Mouse (Mus musculus): ENCODE results near the gene Cntn3. TPM values are rescaled to one million over a fixed set of nuclear protein-coding genes. Genes with fewer than 3 reads are reported as not detected.

Cntn3 gene
- polyA plus RNA-seq, 1 experiment = 0.15 TPM

DNA sequence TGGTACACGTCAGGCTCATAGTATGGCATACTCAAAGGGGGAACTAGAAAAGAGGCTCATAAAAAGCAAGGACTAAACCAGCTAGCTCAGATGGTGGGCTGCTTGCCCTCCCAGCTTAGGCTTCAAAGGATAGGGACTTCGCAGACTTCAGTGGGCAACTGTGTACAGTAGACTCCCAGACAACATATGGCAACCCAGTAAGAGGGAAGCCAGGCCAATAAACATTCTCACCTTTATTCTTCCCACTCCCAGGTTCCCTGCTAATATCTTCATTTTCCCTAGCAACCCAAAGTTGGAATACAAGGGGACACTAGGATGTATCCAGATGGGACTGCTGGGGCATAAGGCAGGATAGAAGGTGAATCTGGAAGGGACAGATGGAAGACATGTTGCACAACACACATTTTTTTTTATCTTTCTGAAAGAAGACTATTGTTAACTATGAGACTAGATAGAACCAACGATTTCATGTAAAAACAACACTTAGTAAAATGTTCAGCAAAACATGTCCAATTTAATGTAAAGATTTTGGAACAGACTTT lies 209.5 kb downstream of the Cntn3 start:
- H3K27ac ChIP-seq (ENCODE audit: control insufficient read depth, insufficient read depth, low read depth, low read length) = no peak overlapping the region
- TF ChIP-seq CTCF (IDR thresholded peaks at IDR 0.05; ENCODE audit: control insufficient read depth, insufficient read depth, insufficient replicate concordance, low read depth, low read length) (no peak), POLR2A (IDR thresholded peaks at IDR 0.05; ENCODE audit: control insufficient read depth, low read depth, low read length) (no peak)

GRCm38 (mm10) chr6:102332144-102332543 lies 240.8 kb downstream of the Cntn3 start:
- H3K27ac ChIP-seq (ENCODE audit: control insufficient read depth, insufficient read depth, low read depth, low read length) = no peak overlapping the region
- no peaks in the 10 kb centered on the region for H3K36me3 ChIP-seq (ENCODE audit: control insufficient read depth, insufficient read depth, low read length)
- TF ChIP-seq POLR2A (IDR thresholded peaks at IDR 0.05; ENCODE audit: control insufficient read depth, low read depth, low read length) = no peak
- no peak for TF ChIP-seq CTCF (IDR thresholded peaks at IDR 0.05; ENCODE audit: control insufficient read depth, insufficient read depth, insufficient replicate concordance, low read depth, low read length)
- no peaks in the 10 kb centered on the region for H3K27me3 ChIP-seq (ENCODE audit: control insufficient read depth, insufficient read depth, low read length)
- H3K4me1 ChIP-seq (ENCODE audit: control insufficient read depth, insufficient read depth, low read length) = no peaks in the 10 kb centered on the region
- H3K4me3 ChIP-seq (ENCODE audit: control insufficient read depth, low read depth, low read length) = no peak overlapping the region

More for the DNA sequence above, 209.5 kb downstream of the Cntn3 start:
- H3K4me3 ChIP-seq (ENCODE audit: control insufficient read depth, low read depth, low read length) = no peak overlapping the region
- no peaks in the 10 kb centered on the region for H3K27me3 ChIP-seq (ENCODE audit: control insufficient read depth, insufficient read depth, low read length)
- H3K4me1 ChIP-seq (ENCODE audit: control insufficient read depth, insufficient read depth, low read length) = no peaks in the 10 kb centered on the region
- H3K36me3 ChIP-seq (ENCODE audit: control insufficient read depth, insufficient read depth, low read length) = no peaks in the 10 kb centered on the region

GRCm38 (mm10) chr6:102326711-102327110 lies 246.2 kb downstream of the Cntn3 start:
- TF ChIP-seq CTCF (IDR thresholded peaks at IDR 0.05; ENCODE audit: control insufficient read depth, insufficient read depth, insufficient replicate concordance, low read depth, low read length) = no peak
- TF ChIP-seq POLR2A (IDR thresholded peaks at IDR 0.05; ENCODE audit: control insufficient read depth, low read depth, low read length) = no peak
- H3K27ac ChIP-seq (ENCODE audit: control insufficient read depth, insufficient read depth, low read depth, low read length) = no peak overlapping the region
- H3K4me3 ChIP-seq (ENCODE audit: control insufficient read depth, low read depth, low read length) = no peak overlapping the region
- no peaks in the 10 kb centered on the region for H3K4me1 ChIP-seq (ENCODE audit: control insufficient read depth, insufficient read depth, low read length)
- H3K27me3 ChIP-seq (ENCODE audit: control insufficient read depth, insufficient read depth, low read length) = no peaks in the 10 kb centered on the region
- H3K36me3 ChIP-seq (ENCODE audit: control insufficient read depth, insufficient read depth, low read length) = no peaks in the 10 kb centered on the region

- Histone ChIP-seq H3K27me3 (ENCODE audit: control insufficient read depth, insufficient read depth, low read length) (no peaks in the 10 kb centered on the region), H3K4me3 (ENCODE audit: control insufficient read depth, low read depth, low read length) (no peak overlapping the region), H3K36me3 (ENCODE audit: control insufficient read depth, insufficient read depth, low read length) (no peaks in the 10 kb centered on the region), H3K4me1 (ENCODE audit: control insufficient read depth, insufficient read depth, low read length) (no peaks in the 10 kb centered on the region), H3K27ac (ENCODE audit: control insufficient read depth, insufficient read depth, low read depth, low read length) (no peak overlapping the region)
- no peak for TF ChIP-seq POLR2A (IDR thresholded peaks at IDR 0.05; ENCODE audit: control insufficient read depth, low read depth, low read length)
- TF ChIP-seq CTCF (IDR thresholded peaks at IDR 0.05; ENCODE audit: control insufficient read depth, insufficient read depth, insufficient replicate concordance, low read depth, low read length) = no peak
Observed at GRCm38 (mm10) chr6:102322614-102323284, 250.2 kb downstream of the Cntn3 start.

GRCm38 (mm10) chr6:102319755-102320154 lies 253.1 kb downstream of the Cntn3 start:
- Histone ChIP-seq H3K27ac (ENCODE audit: control insufficient read depth, insufficient read depth, low read depth, low read length) (no peak overlapping the region), H3K4me3 (ENCODE audit: control insufficient read depth, low read depth, low read length) (no peak overlapping the region), H3K36me3 (ENCODE audit: control insufficient read depth, insufficient read depth, low read length) (no peaks in the 10 kb centered on the region), H3K27me3 (ENCODE audit: control insufficient read depth, insufficient read depth, low read length) (no peaks in the 10 kb centered on the region), H3K4me1 (ENCODE audit: control insufficient read depth, insufficient read depth, low read length) (no peaks in the 10 kb centered on the region)
- no peak for TF ChIP-seq POLR2A (IDR thresholded peaks at IDR 0.05; ENCODE audit: control insufficient read depth, low read depth, low read length)

DNA sequence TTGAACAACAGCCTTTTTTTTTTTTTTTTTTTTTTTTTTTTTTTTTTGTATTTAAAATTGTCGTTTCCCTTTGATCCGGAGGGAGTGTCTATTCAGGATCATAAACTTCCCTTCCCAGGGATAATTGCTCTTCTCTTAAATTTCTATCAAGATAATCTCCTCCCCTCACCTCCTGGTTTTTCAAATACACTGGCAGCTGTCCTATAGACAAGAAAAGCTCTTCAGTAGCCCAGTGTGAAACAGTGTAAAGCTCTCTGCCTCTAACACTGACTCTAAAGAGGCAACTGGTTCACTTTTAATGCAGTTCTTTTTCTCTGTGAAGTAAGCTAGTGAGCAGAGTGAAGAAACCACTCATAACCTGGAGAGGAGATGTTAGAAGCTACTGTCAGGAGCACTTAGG lies 290.0 kb downstream of the Cntn3 start:
- no peak overlapping the region for H3K27ac ChIP-seq (ENCODE audit: control insufficient read depth, insufficient read depth, low read depth, low read length)
- no peaks in the 10 kb centered on the region for H3K4me1 ChIP-seq (ENCODE audit: control insufficient read depth, insufficient read depth, low read length)
- TF ChIP-seq CTCF (IDR thresholded peaks at IDR 0.05; ENCODE audit: control insufficient read depth, insufficient read depth, insufficient replicate concordance, low read depth, low read length) = no peak
- TF ChIP-seq POLR2A (IDR thresholded peaks at IDR 0.05; ENCODE audit: control insufficient read depth, low read depth, low read length) = no peak
- H3K36me3 ChIP-seq (ENCODE audit: control insufficient read depth, insufficient read depth, low read length) = no peaks in the 10 kb centered on the region
- no peak overlapping the region for H3K4me3 ChIP-seq (ENCODE audit: control insufficient read depth, low read depth, low read length)
- H3K27me3 ChIP-seq (ENCODE audit: control insufficient read depth, insufficient read depth, low read length) = no peaks in the 10 kb centered on the region

DNA sequence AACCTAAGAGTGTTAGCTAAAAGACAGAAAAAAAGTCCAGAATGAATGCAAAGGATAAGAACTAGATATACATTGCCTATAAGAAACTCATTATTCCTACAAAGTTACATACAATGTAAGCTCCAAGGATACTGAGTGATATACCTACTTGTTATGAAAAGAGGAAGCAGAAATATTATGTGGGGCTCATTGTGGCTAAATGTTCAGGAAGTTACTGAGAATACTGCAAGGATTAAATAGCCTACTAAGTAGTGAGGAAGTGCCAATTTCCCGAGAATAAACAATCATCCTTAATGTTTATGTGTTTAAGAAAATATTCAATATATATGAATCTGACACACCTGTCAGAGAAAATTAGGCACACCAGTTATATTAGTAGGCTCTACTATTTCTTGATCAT lies 341.9 kb downstream of the Cntn3 start:
- TF ChIP-seq CTCF (IDR thresholded peaks at IDR 0.05; ENCODE audit: control insufficient read depth, insufficient read depth, insufficient replicate concordance, low read depth, low read length) (no peak), POLR2A (IDR thresholded peaks at IDR 0.05; ENCODE audit: control insufficient read depth, low read depth, low read length) (no peak)
- no peaks in the 10 kb centered on the region for H3K27me3 ChIP-seq (ENCODE audit: control insufficient read depth, insufficient read depth, low read length)
- no peaks in the 10 kb centered on the region for H3K36me3 ChIP-seq (ENCODE audit: control insufficient read depth, insufficient read depth, low read length)
- H3K4me1 ChIP-seq (ENCODE audit: control insufficient read depth, insufficient read depth, low read length) = no peaks in the 10 kb centered on the region
- no peak overlapping the region for H3K27ac ChIP-seq (ENCODE audit: control insufficient read depth, insufficient read depth, low read depth, low read length)
- no peak overlapping the region for H3K4me3 ChIP-seq (ENCODE audit: control insufficient read depth, low read depth, low read length)
